Mouse (Mus musculus) ES-E14 (cell line): ENCODE data around the gene Bmp7. TPM values are rescaled to one million over a fixed set of nuclear protein-coding genes. Genes with fewer than 3 reads are reported as not detected.

Experiments
- DNase-seq: peaks from one replicate; pipeline ENCODE4 v3.0.0-alpha.2; 2013; ENCODE audit warnings: low read depth, low spot score
- H3K27ac ChIP-seq: 2 replicates; pipeline ENCODE4 v1.5.1; 2012; ENCODE audit warnings: low read depth, mild to moderate bottlenecking, low read length, moderate library complexity, mixed read lengths; ENCODE audit not compliant: poor library complexity, insufficient read depth, severe bottlenecking
- H3K36me3 ChIP-seq: 2 replicates; pipeline ENCODE4 v1.6.1; 2012; ENCODE audit warnings: mild to moderate bottlenecking, low read length, moderate library complexity, mixed read lengths; ENCODE audit not compliant: control insufficient read depth, poor library complexity, insufficient read depth, severe bottlenecking
- H3K4me1 ChIP-seq, 2 experiments: fragments of 150-350 bp in 1 of 2; sonication (generic) in 1 of 2; 2 replicates each; pipeline ENCODE4 v1.6.1; 2012; ENCODE audit warnings: low read length in 2 of 2, mild to moderate bottlenecking in 1 of 2, mixed read lengths in 1 of 2; ENCODE audit not compliant: control insufficient read depth in 2 of 2, insufficient read depth in 2 of 2, poor library complexity in 1 of 2
- H3K4me3 ChIP-seq, 2 experiments: fragments of 150-350 bp in 1 of 2; sonication (generic) in 1 of 2; 2 replicates each; pipeline ENCODE4 v1.5.1; 2012; ENCODE audit warnings: low read length in 2 of 2, low read depth in 1 of 2, mild to moderate bottlenecking in 1 of 2, mixed read lengths in 1 of 2; ENCODE audit not compliant: insufficient read depth in 1 of 2, poor library complexity in 1 of 2, severe bottlenecking in 1 of 2
- H3K9ac ChIP-seq: 2 replicates; pipeline ENCODE4 v1.6.1; 2012; ENCODE audit warnings: low read depth, mild to moderate bottlenecking, low read length, mixed read lengths; ENCODE audit not compliant: poor library complexity, insufficient read depth, severe bottlenecking
- H3K9me3 ChIP-seq: fragments of 150-350 bp; sonication (generic); 2 replicates; pipeline ENCODE4 v1.6.1; 2012; ENCODE audit warnings: low read depth, mild to moderate bottlenecking, low read length; ENCODE audit not compliant: control insufficient read depth, insufficient read depth
- CHD2 ChIP-seq: IDR thresholded peaks from 2 replicates; pipeline ENCODE4 v1.6.1; 2014; ENCODE audit warnings: mild to moderate bottlenecking, low read depth, low read length, inconsistent platforms
- HCFC1 ChIP-seq: IDR thresholded peaks from 2 replicates; pipeline ENCODE4 v1.6.1; 2012; ENCODE audit warnings: low read length, inconsistent platforms, borderline replicate concordance; ENCODE audit not compliant: insufficient read depth
- MAFK ChIP-seq: IDR thresholded peaks from 2 replicates; pipeline ENCODE4 v1.6.1; 2014; ENCODE audit warnings: mild to moderate bottlenecking, low read depth, low read length, inconsistent platforms; ENCODE audit not compliant: insufficient read depth
- ZC3H11A ChIP-seq: IDR thresholded peaks from 2 replicates; pipeline ENCODE4 v1.6.1; 2012; ENCODE audit warnings: low read depth, mild to moderate bottlenecking, inconsistent platforms, low read length, borderline replicate concordance
- ZNF384 ChIP-seq: IDR thresholded peaks from 2 replicates; pipeline ENCODE4 v1.6.1; 2012; ENCODE audit warnings: low read depth, low read length, inconsistent platforms
- in situ Hi-C, 2 experiments: fragments of 600-800 bp; cut with MboI; formaldehyde crosslinking; loops; one replicate each; pipeline ENCODE4 v1.15.1; 2025; ENCODE audit warnings: low sequenced_read_pairs in 2 of 2, inconsistent platforms in 1 of 2; ENCODE audit not compliant: unreplicated experiment in 2 of 2
- total RNA-seq: library from RNA; depleted of rRNA; stranded (reverse); fragments of 300-350 nt; gene quantifications from 2 replicates; pipeline ENCODE4 v1.2.3, GENCODE M21; 2012

Gene Bmp7
- total RNA-seq, 1 experiment, result 1.4 TPM

DNA sequence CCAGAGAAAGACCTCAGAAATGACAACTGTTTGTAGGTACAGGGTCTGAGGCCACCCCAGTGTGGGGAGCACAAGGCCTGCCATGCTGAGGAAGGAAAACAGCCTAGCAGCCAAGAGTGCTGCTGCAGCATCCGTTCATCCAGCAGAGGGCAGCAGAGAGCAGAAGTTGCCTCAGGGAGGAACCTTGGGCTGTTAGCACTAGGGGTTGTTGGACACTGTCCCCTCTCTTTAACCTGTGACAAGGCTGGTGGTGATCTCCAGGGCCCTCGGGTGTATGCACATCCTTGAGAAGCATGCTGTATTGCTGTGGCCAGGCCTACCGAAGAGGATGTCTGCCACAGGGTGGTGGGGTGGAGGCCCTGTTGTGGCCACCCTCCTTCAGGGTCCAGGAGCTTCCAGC, 109.0 kb downstream of the Bmp7 start:
- peak; percentile 76 for DNase-seq
- Histone ChIP-seq H3K9me3 (no peaks in the 10 kb centered on the region), H3K9ac (no peak overlapping the region), H3K36me3 (no peaks in the 10 kb centered on the region), H3K27ac (no peak overlapping the region), H3K4me3 (no peak overlapping the region), H3K4me1 (peaks cover 0 to 22% of the 10 kb centered on the region in 2 experiments; a peak in 2 of 4 replicates)
- in situ Hi-C loops, result loop anchor here in 1 of 2 experiments (10.0 kb wide), 1 partner anchor 254 kb away; no protein-coding TSS in a partner anchor
- TF ChIP-seq ZC3H11A (peak; percentile 49; the same call in 1 of the 2 replicates), HCFC1 (no peak)

GRCm38 (mm10) chr2:172828229-172828628, 111.9 kb downstream of the Bmp7 start:
- Histone ChIP-seq H3K9ac (no peak overlapping the region), H3K4me3 (no peak overlapping the region), H3K4me1 (peaks cover 0 to 23% of the 10 kb centered on the region in 2 experiments; a peak in 2 of 4 replicates), H3K27ac (no peak overlapping the region), H3K36me3 (no peaks in the 10 kb centered on the region), H3K9me3 (no peaks in the 10 kb centered on the region)
- TF ChIP-seq MAFK (peak; percentile 75; the same call in 1 of the 2 replicates), CHD2 (no peak), ZC3H11A (no peak), ZNF384 (no peak), HCFC1 (no peak)
- in situ Hi-C loops, result loop anchor here (5.0 to 10.0 kb wide), 2 partner anchors 167 to 169 kb away; no protein-coding TSS in a partner anchor
- no peak for DNase-seq

GRCm38 (mm10) chr2:172827564-172827963, 112.6 kb downstream of the Bmp7 start:
- Histone ChIP-seq H3K9ac (no peak overlapping the region), H3K4me1 (peaks cover 0 to 23% of the 10 kb centered on the region in 2 experiments; a peak in 2 of 4 replicates)
- in situ Hi-C loops, result loop anchor here (5.0 to 10.0 kb wide), 2 partner anchors 167 to 170 kb away; no protein-coding TSS in a partner anchor

GRCm38 (mm10) chr2:172825785-172826145, 114.4 kb downstream of the Bmp7 start:
- Histone ChIP-seq H3K9me3 (no peaks in the 10 kb centered on the region), H3K36me3 (no peaks in the 10 kb centered on the region), H3K4me3 (no peak overlapping the region), H3K9ac (no peak overlapping the region), H3K27ac (no peak overlapping the region), H3K4me1 (peaks cover 0 to 23% of the 10 kb centered on the region in 2 experiments; a peak in 2 of 4 replicates)
- TF ChIP-seq ZC3H11A (no peak), HCFC1 (no peak), CHD2 (0 out of 2 replicates have a peak, but pooled peaks have one; percentile 16)
- no peak for DNase-seq
- in situ Hi-C loops, result loop anchor here (5.0 to 10.0 kb wide), 2 partner anchors 169 to 172 kb away; no protein-coding TSS in a partner anchor

More at GRCm38 (mm10) chr2:172827564-172827963, 112.6 kb downstream of the Bmp7 start:
- H3K27ac ChIP-seq, result no peak overlapping the region
- peak; percentile 53; the same call in 1 of the 2 replicates for TF ChIP-seq ZC3H11A
- TF ChIP-seq HCFC1, result no peak
- peak; percentile 91 for DNase-seq
- H3K36me3 ChIP-seq, result no peaks in the 10 kb centered on the region
- H3K9me3 ChIP-seq, result no peaks in the 10 kb centered on the region
- H3K4me3 ChIP-seq, result no peak overlapping the region
